Mouse (Mus musculus) small intestine, adult 2 months (tissue): ENCODE measurements around the gene Tpp2. TPM values are rescaled to one million over a fixed set of nuclear protein-coding genes. Genes with fewer than 3 reads are reported as not detected.

Experiments used
- H3K27ac ChIP-seq: fragments of 200-500 bp; 2 replicates; pipeline ENCODE4 v1.5.1; 2012; ENCODE audit warnings: low read depth, low read length, control low read depth, inconsistent platforms; ENCODE audit not compliant: insufficient read depth
- H3K27me3 ChIP-seq: fragments of 200-500 bp; 2 replicates; pipeline ENCODE4 v1.6.1; 2012; ENCODE audit warnings: mild to moderate bottlenecking, moderate library complexity, low read length, inconsistent platforms; ENCODE audit not compliant: control insufficient read depth, insufficient read depth
- H3K36me3 ChIP-seq: fragments of 200-500 bp; 2 replicates; pipeline ENCODE4 v1.6.1; 2012; ENCODE audit warnings: mild to moderate bottlenecking, low read length, control low read depth, inconsistent platforms; ENCODE audit not compliant: control insufficient read depth, insufficient read depth
- H3K4me1 ChIP-seq: fragments of 200-500 bp; 2 replicates; pipeline ENCODE4 v1.6.1; 2012; ENCODE audit warnings: low read length, inconsistent platforms, mixed read lengths; ENCODE audit not compliant: control insufficient read depth, insufficient read depth, insufficient read length
- H3K4me3 ChIP-seq: fragments of 200-500 bp; 2 replicates; pipeline ENCODE4 v1.5.1; 2012; ENCODE audit warnings: low read depth, mild to moderate bottlenecking, control low read depth, inconsistent platforms, low read length, moderate library complexity
- CTCF ChIP-seq: fragments of 200-500 bp; IDR thresholded peaks from 2 replicates; pipeline ENCODE4 v1.5.1; 2012; ENCODE audit warnings: low read depth, mild to moderate bottlenecking, control low read depth, inconsistent platforms, low read length, moderate library complexity, mixed read lengths; ENCODE audit not compliant: insufficient replicate concordance, insufficient read length; ENCODE audit errors: extremely low read depth
- POLR2A ChIP-seq: fragments of 200-500 bp; IDR thresholded peaks from 2 replicates; pipeline ENCODE4 v1.6.1; 2012; ENCODE audit warnings: low read depth, mild to moderate bottlenecking, control low read depth, inconsistent platforms, low read length, moderate library complexity
- WGBS: fragments of 180-500 bp; shearing (Covaris S2); methylation state at CpG from one replicate; pipeline ENCODE4 v1.1.7; 2018; 5-methylcytosine and 5-hydroxymethylcytosine counted together
- polyA plus RNA-seq: library from polyadenylated mRNA; depleted of rRNA; stranded (reverse); fragments of >200 nt; gene quantifications from 2 replicates; pipeline ENCODE4 v1.2.3, GENCODE M21; 2012

Tpp2 gene
- polyA plus RNA-seq, 1 experiment, result 2.2 TPM

GRCm38 (mm10) chr1:44015556-44015955 lies 82.1 kb downstream of the Tpp2 start:
- TF ChIP-seq CTCF (no peak), POLR2A (no peak)
- H3K36me3 ChIP-seq, result no peaks in the 10 kb centered on the region
- no peak overlapping the region for H3K27ac ChIP-seq
- no peaks in the 10 kb centered on the region for H3K27me3 ChIP-seq
- 80% methylated on average over 2 of the region's 2 CpGs for WGBS
- no peak overlapping the region for H3K4me3 ChIP-seq
- no peaks in the 10 kb centered on the region for H3K4me1 ChIP-seq

- Histone ChIP-seq H3K36me3 (no peaks in the 10 kb centered on the region), H3K27ac (no peak within 1 kb of the TSS), H3K4me1 (no peaks in the 10 kb centered on the region), H3K4me3 (no peak within 1 kb of the TSS), H3K27me3 (no peaks in the 10 kb centered on the region)
- TF ChIP-seq POLR2A, result no peak
- TF ChIP-seq CTCF, result no peak
These were observed 86.5 kb downstream of the Tpp2 start, which contains the start of gene Mettl21c for GRCm38 (mm10) chr1:44019934-44020333. TSS of gene Mettl21c (minus strand) at chr1:44020034.

GRCm38 (mm10) chr1:44022656-44023055 lies 89.2 kb downstream of the Tpp2 start:
- no peak overlapping the region for H3K27ac ChIP-seq
- no peaks in the 10 kb centered on the region for H3K36me3 ChIP-seq
- no peaks in the 10 kb centered on the region; the same call in 1 of the 2 replicates for H3K27me3 ChIP-seq
- no peaks in the 10 kb centered on the region for H3K4me1 ChIP-seq
- no peak overlapping the region for H3K4me3 ChIP-seq
- 89% methylated on average over 1 of the region's 1 CpGs for WGBS
- TF ChIP-seq CTCF (no peak), POLR2A (no peak)

- no peak for TF ChIP-seq CTCF
- TF ChIP-seq POLR2A, result no peak
- Histone ChIP-seq H3K4me1 (no peaks in the 10 kb centered on the region), H3K27ac (no peak overlapping the region), H3K36me3 (no peaks in the 10 kb centered on the region), H3K27me3 (no peaks in the 10 kb centered on the region; the same call in 1 of the 2 replicates), H3K4me3 (no peak overlapping the region)
- 96% methylated on average over 1 of the region's 1 CpGs for WGBS
These were observed 94.2 kb downstream of the Tpp2 start for GRCm38 (mm10) chr1:44027651-44028050.

GRCm38 (mm10) chr1:44032213-44032612 lies 98.8 kb downstream of the Tpp2 start:
- TF ChIP-seq CTCF (no peak), POLR2A (no peak)
- Histone ChIP-seq H3K36me3 (no peaks in the 10 kb centered on the region), H3K27me3 (no peaks in the 10 kb centered on the region), H3K4me3 (no peak overlapping the region), H3K27ac (no peak overlapping the region), H3K4me1 (no peaks in the 10 kb centered on the region)
- 65% methylated on average over 2 of the region's 2 CpGs for WGBS

- Histone ChIP-seq H3K27me3 (no peaks in the 10 kb centered on the region), H3K36me3 (no peaks in the 10 kb centered on the region), H3K27ac (no peak overlapping the region), H3K4me3 (no peak overlapping the region), H3K4me1 (no peaks in the 10 kb centered on the region)
- no peak for TF ChIP-seq CTCF
- no peak for TF ChIP-seq POLR2A
- 88% methylated on average over 5 of the region's 5 CpGs for WGBS
These were observed 99.5 kb downstream of the Tpp2 start for GRCm38 (mm10) chr1:44032948-44033347.

- Histone ChIP-seq H3K4me1 (no peaks in the 10 kb centered on the region), H3K4me3 (peak overlapping the region; percentile 49), H3K36me3 (no peaks in the 10 kb centered on the region), H3K27ac (no peak overlapping the region), H3K27me3 (no peaks in the 10 kb centered on the region)
- TF ChIP-seq CTCF, result 0 out of 2 replicates have a peak, but pooled peaks have one; percentile 4
- no peak for TF ChIP-seq POLR2A
- WGBS, result under 1% methylated on average over 17 of the region's 17 CpGs
These were observed 108.5 kb downstream of the Tpp2 start for GRCm38 (mm10) chr1:44041797-44042554.
